Mouse (Mus musculus) olfactory bulb, adult 2 months (tissue): ENCODE data around the gene Cdc37.

Experiments used
- CTCF ChIP-seq: fragments of 200-500 bp; IDR thresholded peaks from 2 replicates; pipeline ENCODE4 v1.5.1; 2012; ENCODE audit warnings: low read depth, mild to moderate bottlenecking, low read length, moderate library complexity; ENCODE audit not compliant: insufficient read depth
- POLR2A ChIP-seq: fragments of 200-500 bp; IDR thresholded peaks from 2 replicates; pipeline ENCODE4 v1.6.1; 2012; ENCODE audit warnings: mild to moderate bottlenecking, low read depth, low read length, moderate library complexity; ENCODE audit not compliant: insufficient read depth

- no peak for TF ChIP-seq CTCF
- peak; percentile 82; the same call in 1 of the 2 replicates for TF ChIP-seq POLR2A
Measured at GRCm38 (mm10) chr9:21091707-21092320, 58.0 kb downstream of the Cdc37 start, which contains the start of the genes Gm38431 and Raver1.
